Mouse (Mus musculus) ES-E14 (cell line): ENCODE measurements around the gene Dnah8. TPM values are rescaled to one million over a fixed set of nuclear protein-coding genes. Genes with fewer than 3 reads are reported as not detected.

Source experiments
- DNase-seq: peaks from one replicate; pipeline ENCODE4 v3.0.0-alpha.2; 2013; ENCODE audit warnings: low read depth, low spot score
- H3K27ac ChIP-seq: 2 replicates; pipeline ENCODE4 v1.5.1; 2012; ENCODE audit warnings: low read depth, mild to moderate bottlenecking, low read length, moderate library complexity, mixed read lengths; ENCODE audit not compliant: poor library complexity, insufficient read depth, severe bottlenecking
- H3K36me3 ChIP-seq: 2 replicates; pipeline ENCODE4 v1.6.1; 2012; ENCODE audit warnings: mild to moderate bottlenecking, low read length, moderate library complexity, mixed read lengths; ENCODE audit not compliant: control insufficient read depth, poor library complexity, insufficient read depth, severe bottlenecking
- H3K4me1 ChIP-seq, 2 experiments: fragments of 150-350 bp in 1 of 2; sonication (generic) in 1 of 2; 2 replicates each; pipeline ENCODE4 v1.6.1; 2012; ENCODE audit warnings: low read length in 2 of 2, mild to moderate bottlenecking in 1 of 2, mixed read lengths in 1 of 2; ENCODE audit not compliant: control insufficient read depth in 2 of 2, insufficient read depth in 2 of 2, poor library complexity in 1 of 2
- H3K4me3 ChIP-seq, 2 experiments: fragments of 150-350 bp in 1 of 2; sonication (generic) in 1 of 2; 2 replicates each; pipeline ENCODE4 v1.5.1; 2012; ENCODE audit warnings: low read length in 2 of 2, low read depth in 1 of 2, mild to moderate bottlenecking in 1 of 2, mixed read lengths in 1 of 2; ENCODE audit not compliant: insufficient read depth in 1 of 2, poor library complexity in 1 of 2, severe bottlenecking in 1 of 2
- H3K9ac ChIP-seq: 2 replicates; pipeline ENCODE4 v1.6.1; 2012; ENCODE audit warnings: low read depth, mild to moderate bottlenecking, low read length, mixed read lengths; ENCODE audit not compliant: poor library complexity, insufficient read depth, severe bottlenecking
- H3K9me3 ChIP-seq: fragments of 150-350 bp; sonication (generic); 2 replicates; pipeline ENCODE4 v1.6.1; 2012; ENCODE audit warnings: low read depth, mild to moderate bottlenecking, low read length; ENCODE audit not compliant: control insufficient read depth, insufficient read depth
- CHD2 ChIP-seq: IDR thresholded peaks from 2 replicates; pipeline ENCODE4 v1.6.1; 2014; ENCODE audit warnings: mild to moderate bottlenecking, low read depth, low read length, inconsistent platforms
- HCFC1 ChIP-seq: IDR thresholded peaks from 2 replicates; pipeline ENCODE4 v1.6.1; 2012; ENCODE audit warnings: low read length, inconsistent platforms, borderline replicate concordance; ENCODE audit not compliant: insufficient read depth
- MAFK ChIP-seq: IDR thresholded peaks from 2 replicates; pipeline ENCODE4 v1.6.1; 2014; ENCODE audit warnings: mild to moderate bottlenecking, low read depth, low read length, inconsistent platforms; ENCODE audit not compliant: insufficient read depth
- ZC3H11A ChIP-seq: IDR thresholded peaks from 2 replicates; pipeline ENCODE4 v1.6.1; 2012; ENCODE audit warnings: low read depth, mild to moderate bottlenecking, inconsistent platforms, low read length, borderline replicate concordance
- ZNF384 ChIP-seq: IDR thresholded peaks from 2 replicates; pipeline ENCODE4 v1.6.1; 2012; ENCODE audit warnings: low read depth, low read length, inconsistent platforms
- in situ Hi-C, 2 experiments: fragments of 600-800 bp; cut with MboI; formaldehyde crosslinking; loops; one replicate each; pipeline ENCODE4 v1.15.1; 2025; ENCODE audit warnings: low sequenced_read_pairs in 2 of 2, inconsistent platforms in 1 of 2; ENCODE audit not compliant: unreplicated experiment in 2 of 2
- total RNA-seq: library from RNA; depleted of rRNA; stranded (reverse); fragments of 300-350 nt; gene quantifications from 2 replicates; pipeline ENCODE4 v1.2.3, GENCODE M21; 2012

Gene Dnah8
- total RNA-seq, 1 experiment: 19.5 TPM

DNA sequence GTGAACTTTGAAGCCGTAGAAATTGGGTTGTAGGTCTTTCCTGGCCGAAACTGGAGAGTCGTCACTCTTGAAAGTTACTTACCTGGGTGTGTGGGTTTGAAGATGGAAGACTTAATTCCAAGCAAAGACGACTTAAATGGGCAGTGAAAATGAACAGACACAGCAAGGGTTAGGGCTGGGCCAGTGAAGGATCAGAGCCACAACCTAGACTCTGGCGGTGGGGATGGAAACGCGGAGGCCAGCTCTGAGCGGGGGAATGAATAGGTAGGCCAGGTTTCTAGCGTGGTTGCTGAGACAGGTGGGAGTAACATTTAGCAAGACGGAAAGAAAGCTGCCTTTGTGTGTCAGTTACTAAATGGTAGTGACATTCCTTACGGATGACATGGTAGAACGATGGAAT lies 47.2 kb upstream of the Dnah8 start:
- in situ Hi-C loops: no loop called here

DNA sequence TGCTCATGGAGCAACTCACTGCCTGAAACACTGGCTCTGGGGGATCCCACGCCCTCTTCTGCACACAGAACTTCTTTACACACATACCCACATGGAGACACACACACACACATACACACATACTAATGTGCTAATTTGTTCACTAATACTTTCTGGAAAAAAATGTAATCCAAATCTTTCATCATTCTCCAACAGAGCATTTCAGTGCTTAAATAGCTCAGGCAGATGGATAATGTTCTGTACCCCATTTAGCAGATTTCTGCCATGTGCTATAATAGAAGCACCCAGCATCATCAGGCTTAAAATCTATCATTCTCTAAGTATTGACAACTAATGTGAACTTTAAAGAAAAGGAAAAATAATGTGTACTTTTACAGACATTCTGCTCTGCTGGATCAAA lies 43.4 kb upstream of the Dnah8 start:
- no peak for DNase-seq
- no peaks in the 10 kb centered on the region for H3K36me3 ChIP-seq
- H3K4me3 ChIP-seq: no peak overlapping the region
- H3K4me1 ChIP-seq: peaks cover 6% of the 10 kb centered on the region in 2 experiments; a peak in 3 of 4 replicates
- in situ Hi-C loops: no loop called here
- no peaks in the 10 kb centered on the region for H3K9me3 ChIP-seq
- no peak overlapping the region for H3K27ac ChIP-seq
- H3K9ac ChIP-seq: no peak overlapping the region
- TF ChIP-seq ZC3H11A (no peak), HCFC1 (no peak), CHD2 (no peak), ZNF384 (no peak), MAFK (no peak)

More for the DNA sequence above, 47.2 kb upstream of the Dnah8 start:
- Histone ChIP-seq H3K4me1 (peaks cover 4 to 5% of the 10 kb centered on the region in 2 experiments; a peak in 2 of 4 replicates), H3K27ac (no peak overlapping the region), H3K9ac (peak overlapping the region; percentile 82), H3K9me3 (no peaks in the 10 kb centered on the region), H3K4me3 (peak overlapping the region; percentile 62 to 80), H3K36me3 (no peaks in the 10 kb centered on the region)
- TF ChIP-seq ZC3H11A (0 out of 2 replicates have a peak, but pooled peaks have one; percentile 16), ZNF384 (no peak)
- DNase-seq: no peak

DNA sequence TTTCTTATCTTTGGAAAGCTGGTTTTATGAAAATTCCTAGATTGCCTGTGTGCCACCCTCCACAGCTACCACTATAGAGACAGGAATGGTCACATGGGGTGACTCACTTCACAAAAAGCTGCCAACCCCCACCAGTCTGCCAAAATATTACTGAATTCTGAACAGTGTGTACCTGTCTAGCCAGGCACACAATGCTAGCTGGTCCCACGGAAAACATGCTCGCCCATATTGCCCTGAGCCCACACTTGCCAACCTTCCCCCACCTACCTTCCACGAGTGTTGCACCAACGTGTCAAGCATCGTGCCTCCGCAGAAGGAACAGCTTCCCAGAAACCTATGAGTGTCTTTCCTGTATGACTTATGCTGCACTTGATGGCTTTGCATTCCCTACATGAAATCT lies 43.0 kb upstream of the Dnah8 start:
- H3K9me3 ChIP-seq: no peaks in the 10 kb centered on the region
- no peaks in the 10 kb centered on the region for H3K36me3 ChIP-seq
- no peak overlapping the region for H3K4me3 ChIP-seq
- TF ChIP-seq ZC3H11A (no peak), CHD2 (no peak), ZNF384 (no peak), MAFK (no peak), HCFC1 (no peak)
- no peak overlapping the region for H3K27ac ChIP-seq
- no peak overlapping the region for H3K9ac ChIP-seq
- no peak for DNase-seq
- peaks cover 6 to 9% of the 10 kb centered on the region in 2 experiments; a peak in 3 of 4 replicates for H3K4me1 ChIP-seq
- in situ Hi-C loops: no loop called here

DNA sequence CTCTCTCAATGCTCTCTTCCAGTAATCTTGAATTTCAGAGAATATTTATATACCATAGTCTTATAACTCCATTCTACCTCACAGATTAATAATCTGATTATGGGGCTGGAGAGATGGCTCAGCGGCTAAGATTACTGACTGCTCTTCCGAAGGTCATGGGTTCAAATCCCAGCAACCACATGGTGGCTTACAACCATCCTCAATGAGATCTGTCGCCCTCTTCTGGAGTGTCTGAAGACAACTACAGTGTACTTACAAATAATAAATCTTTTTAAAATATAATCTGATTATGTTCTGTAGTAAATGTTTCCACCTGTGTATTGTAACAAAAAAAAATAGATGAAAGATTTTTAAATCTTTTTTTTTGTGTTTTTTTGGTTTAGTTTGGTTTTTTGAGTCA lies 41.8 kb upstream of the Dnah8 start:
- TF ChIP-seq HCFC1: no peak
- TF ChIP-seq MAFK: no peak
- no peak for TF ChIP-seq ZC3H11A
- no peak for TF ChIP-seq ZNF384
- no peak for TF ChIP-seq CHD2
- no peak overlapping the region for H3K27ac ChIP-seq
- in situ Hi-C loops: no loop called here
- H3K9me3 ChIP-seq: no peaks in the 10 kb centered on the region
- no peak for DNase-seq
- peaks cover 4 to 9% of the 10 kb centered on the region in 2 experiments; a peak in 2 of 4 replicates for H3K4me1 ChIP-seq
- no peaks in the 10 kb centered on the region for H3K36me3 ChIP-seq
- no peak overlapping the region for H3K4me3 ChIP-seq
- no peak overlapping the region for H3K9ac ChIP-seq

DNA sequence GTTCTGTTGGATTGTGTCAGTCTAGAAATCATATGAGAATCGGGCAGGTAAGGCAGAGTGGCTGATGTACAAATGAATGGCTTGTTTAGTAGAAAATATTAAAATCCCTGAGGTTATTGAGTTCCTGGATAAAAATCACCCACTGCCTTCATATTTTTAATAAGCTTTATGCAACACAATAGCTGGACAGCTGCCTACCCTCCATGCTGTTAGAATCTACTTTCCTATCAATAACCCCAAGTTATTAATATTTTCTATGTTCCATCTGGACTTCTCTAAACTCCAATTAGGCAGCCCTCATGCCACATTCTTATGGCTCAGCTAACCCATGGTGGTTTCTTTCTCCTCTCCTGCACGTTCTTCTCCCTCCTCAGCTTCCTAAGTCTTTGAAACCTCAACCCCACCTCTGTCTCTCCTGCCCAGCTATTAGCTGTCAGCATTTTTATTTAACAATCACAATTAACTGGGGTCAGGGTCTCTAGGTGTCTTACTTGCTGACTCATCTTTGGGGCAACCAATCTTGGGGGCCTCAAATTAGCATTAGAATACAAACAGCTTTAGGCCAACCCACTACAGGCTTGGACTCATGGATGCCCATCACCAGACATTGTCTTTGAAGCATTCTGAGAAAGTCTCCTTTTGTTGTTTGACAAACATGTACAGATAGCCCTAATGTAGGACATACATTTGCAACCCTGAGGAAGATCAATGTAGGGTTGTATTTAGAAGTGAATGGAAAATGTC lies 40.7 kb upstream of the Dnah8 start:
- Histone ChIP-seq H3K36me3 (no peaks in the 10 kb centered on the region), H3K9me3 (no peaks in the 10 kb centered on the region), H3K9ac (no peak overlapping the region), H3K4me3 (no peak overlapping the region), H3K27ac (no peak overlapping the region), H3K4me1 (peaks cover 4 to 9% of the 10 kb centered on the region in 2 experiments; a peak in 2 of 4 replicates)
- no peak for DNase-seq
- TF ChIP-seq ZNF384 (no peak), MAFK (peak; percentile 80)
- in situ Hi-C loops: no loop called here
